Mouse (Mus musculus) yolk sac, embryonic 10.5 days (tissue): ENCODE measurements around the gene Ehd1.

ENCODE experiments used
- DNase-seq: peaks from one replicate; pipeline ENCODE4 v3.0.0-alpha.2; 2017; ENCODE audit warnings: low spot score

Gene Ehd1

DNA sequence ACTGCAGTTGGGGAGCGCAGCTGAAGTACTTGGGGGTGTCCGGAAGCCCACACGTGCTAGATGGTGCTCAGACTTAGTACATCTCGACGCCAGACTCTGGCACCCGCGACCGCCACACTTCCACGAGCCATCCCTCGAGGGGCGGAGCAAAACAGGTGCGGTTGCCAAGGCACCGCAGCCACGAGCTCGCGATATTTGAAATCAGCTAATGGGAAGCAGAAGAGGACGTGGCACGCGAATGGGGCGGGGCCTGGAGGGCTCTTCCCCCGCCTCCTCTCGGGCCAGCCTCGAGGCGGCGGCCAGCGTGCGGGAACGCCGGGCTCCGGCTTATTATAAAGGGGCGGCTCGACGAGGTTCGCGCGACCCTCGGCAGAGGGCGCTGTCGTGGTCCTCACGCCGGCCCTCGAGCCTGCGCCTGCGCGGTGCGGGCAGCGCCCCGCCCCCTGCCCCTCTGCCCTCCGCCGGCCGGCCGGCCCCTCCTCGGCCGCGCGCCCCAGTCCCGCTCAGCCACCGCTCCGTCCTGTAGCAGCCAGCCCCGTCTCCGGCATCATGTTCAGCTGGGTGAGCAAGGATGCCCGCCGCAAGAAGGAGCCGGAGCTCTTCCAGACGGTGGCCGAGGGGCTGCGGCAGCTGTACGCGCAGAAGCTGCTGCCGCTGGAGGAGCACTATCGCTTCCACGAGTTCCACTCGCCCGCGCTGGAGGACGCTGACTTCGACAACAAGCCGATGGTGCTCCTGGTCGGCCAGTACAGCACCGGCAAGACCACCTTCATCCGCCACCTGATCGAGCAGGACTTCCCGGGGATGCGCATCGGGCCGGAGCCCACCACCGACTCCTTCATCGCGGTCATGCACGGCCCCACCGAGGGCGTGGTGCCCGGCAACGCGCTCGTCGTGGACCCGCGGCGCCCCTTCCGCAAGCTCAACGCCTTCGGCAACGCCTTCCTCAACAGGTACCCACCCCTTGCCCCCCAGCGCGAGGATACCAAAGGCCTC is at the start of gene Ehd1:
TSS of gene Ehd1 (plus strand) at position 300 of the 996 bp plus-strand sequence.
- peak; percentile 98 for DNase-seq

DNA sequence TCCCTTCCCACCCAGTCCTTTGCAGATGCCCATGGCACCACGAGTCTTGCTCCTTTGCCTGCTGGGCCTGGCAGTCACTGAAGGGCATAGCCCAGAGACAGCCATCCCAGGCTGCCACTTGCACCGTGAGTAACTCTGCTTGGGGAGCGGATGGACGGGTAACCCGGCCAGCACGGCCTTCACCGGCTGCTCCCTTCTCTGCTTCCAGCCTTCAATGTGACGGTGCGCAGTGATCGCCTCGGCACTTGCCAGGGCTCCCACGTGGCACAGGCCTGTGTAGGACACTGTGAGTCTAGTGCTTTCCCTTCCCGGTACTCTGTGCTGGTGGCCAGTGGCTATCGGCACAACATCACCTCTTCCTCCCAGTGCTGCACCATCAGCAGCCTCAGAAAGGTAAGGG is 49.8 kb upstream of the Ehd1 start:
- no peak for DNase-seq

DNA sequence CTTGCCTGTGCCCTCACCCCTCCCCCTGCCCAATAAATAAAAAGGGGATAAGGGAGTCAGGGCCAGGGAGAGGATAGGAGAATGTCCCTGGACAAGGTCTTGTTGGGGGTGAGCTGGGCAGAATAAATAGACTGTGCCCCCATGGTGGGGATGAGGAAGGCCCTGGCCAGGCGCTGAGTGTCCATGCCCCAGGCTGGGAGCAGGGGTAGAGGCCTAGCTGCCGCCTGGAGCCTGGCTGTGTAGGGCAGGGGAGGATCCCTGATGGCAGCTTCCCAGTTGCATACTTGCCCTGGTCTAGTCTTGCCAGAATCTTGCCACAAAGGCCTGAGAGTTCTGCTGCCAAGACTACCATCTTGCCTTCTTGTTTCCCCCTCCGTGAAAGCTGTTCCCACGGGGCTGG is 48.7 kb upstream of the Ehd1 start:
- no peak for DNase-seq

DNA sequence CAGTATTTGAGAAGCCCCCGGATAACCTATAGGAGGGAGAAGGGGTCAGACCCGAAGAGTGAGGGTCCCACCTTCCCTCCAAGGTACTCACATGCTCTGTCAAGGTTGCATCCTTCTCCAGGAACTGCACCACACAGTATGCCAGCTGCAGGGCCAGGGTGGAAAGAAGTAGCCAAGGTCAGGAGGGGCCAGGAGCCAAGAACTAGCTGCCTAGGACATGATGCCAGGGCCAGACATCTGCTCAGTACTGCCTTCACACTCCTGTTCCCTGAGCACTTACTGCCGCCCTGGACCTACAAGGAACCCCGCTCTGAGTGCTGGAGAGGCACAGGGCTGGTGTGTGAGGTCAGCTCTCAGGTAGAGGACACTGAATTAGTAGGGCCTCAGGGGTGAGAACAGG is 46.1 kb upstream of the Ehd1 start:
- no peak for DNase-seq

DNA sequence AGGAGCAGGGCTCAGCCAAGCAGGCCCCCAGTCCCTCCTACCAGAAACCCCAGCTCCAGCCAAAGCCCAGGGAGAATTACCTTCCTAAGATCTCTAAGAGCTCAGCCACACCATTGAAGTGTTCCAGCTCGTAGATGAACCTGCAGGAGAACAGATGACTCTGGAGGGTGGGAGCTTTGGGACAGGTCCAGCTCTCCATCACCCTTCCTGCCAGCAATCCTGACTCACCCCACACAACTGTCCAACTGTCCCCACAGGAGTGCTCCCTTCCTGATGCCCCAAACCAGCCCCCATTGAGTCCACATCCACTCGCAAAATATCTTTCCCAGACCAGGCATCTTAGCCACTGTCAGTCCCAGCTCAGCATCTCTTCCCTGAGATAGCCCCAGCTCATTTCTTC is 45.5 kb upstream of the Ehd1 start:
- no peak for DNase-seq

DNA sequence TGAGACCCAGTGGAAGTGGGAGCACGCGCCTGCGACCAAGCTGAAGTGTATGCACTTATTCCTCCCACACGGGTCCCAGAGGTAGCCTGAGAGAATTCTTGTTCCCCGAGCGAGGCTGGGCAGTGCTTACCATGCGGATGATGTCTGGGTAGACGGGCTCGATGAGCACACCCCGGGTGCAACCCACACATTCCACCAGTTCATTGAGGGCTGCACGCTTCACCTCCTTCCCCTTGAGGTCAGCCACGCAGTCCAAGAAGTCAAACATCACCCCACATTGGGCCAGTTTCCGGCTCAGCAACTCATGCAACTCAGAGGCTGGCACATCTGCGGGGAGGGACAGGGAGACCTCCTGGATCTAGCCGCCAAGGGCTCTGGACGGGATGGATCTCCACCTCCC is 42.9 kb upstream of the Ehd1 start:
- no peak for DNase-seq

DNA sequence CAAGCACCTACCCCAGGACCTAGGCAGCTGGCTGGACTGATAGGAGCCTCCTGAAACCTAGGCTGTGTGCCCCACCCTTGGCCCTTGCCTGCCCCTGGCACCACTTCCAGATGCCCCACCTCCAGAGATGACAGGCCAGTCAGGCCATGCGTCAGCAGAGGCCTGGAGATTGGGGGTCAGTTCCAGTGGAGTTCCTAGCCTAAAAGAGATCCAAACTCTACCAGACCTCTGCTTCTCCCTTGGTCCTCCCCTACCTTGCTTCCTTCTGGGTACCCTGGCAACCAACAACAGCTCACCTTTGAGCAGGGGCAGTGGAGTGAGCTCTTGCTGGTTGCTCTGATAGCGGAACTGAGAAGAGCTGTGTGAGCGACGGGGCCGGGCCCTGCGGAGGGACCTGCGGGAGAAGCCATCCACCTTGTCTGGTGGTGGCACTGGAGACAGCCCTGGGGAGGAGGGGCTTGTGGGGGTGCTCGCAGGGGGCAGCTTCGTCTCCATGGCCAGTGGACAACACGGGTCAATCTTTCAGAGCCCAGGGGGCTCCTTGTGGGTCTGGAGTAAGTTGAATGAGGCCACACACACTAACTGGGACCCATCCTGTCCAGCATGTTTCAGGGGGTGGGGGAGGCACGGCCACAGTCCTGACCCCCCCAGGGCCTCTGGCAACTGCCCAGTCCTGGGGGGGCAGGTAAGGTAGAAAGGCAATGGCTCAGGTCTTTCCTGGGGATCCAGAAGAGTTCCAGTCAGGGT is 42.0 kb upstream of the Ehd1 start:
- no peak for DNase-seq

DNA sequence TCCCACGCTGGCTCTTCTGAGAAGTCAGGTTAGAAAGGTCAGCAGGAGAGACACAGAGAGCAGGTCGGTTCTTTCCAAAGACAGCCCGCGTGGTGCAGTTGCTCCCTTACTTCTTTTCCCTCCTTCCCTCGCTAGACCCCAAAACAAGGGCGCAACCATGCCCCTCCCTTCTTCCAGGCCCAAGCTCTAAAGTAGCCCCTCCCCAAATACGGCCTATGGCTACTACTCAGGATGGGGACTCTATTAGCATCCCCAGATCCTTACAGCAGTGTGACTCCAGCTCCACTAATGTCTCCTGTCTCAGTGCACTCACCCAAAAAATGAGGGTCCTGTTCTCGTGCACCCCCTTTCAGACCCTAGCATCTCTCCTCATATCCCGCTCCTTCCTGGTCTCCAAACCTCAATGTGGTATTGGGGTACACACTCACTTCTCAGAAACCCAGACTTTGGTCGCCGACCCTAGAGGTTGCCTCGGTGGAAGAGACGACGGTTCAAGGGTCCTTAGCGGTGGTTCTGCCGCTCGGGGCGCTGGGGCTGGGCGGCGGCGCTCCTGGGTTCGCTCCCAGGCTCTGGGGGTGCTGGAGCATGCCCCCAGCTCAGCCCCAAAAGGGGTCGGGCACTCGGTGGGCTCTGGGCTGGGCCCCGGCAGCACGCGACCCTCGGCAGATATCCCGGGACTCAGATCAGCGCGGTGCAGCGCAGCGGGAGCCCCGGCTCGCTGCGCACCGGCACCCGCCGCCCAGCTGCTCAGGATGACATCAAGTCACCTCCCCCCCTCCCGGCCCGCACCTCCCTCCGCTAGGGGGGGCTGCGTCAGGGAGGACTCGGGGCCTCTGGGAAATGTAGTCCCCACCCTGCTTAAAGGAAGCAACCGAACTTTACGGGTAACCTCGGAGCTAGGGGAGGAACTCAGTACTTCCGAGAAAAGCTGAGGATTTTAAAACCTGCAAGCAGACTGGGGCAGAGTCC is 41.2 kb upstream of the Ehd1 start, which contains the start of gene Ppp2r5b:
TSS of gene Ppp2r5b (minus strand) at position 789 of the 969 bp plus-strand sequence.
- peak; percentile 94 for DNase-seq

DNA sequence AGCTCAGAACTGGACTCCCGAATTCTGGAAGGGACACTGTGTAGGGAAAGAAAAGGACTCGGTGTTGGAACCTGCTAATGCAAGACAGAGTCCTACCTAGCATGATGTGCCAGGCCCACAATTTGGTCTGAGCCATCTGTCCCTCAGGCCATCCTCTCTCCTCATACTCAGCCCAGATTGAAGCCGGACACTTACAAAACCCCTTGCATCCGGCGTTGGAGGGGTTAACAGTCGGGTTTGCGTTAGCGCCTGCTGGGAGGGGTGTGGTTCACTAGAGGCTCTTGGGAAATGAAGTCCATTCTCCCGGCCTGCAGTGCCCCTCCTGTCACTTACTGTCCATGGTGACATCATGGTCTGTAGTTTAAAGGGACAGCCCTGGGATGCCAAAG is 40.5 kb upstream of the Ehd1 start:
- DNase-seq: peak; percentile 93

DNA sequence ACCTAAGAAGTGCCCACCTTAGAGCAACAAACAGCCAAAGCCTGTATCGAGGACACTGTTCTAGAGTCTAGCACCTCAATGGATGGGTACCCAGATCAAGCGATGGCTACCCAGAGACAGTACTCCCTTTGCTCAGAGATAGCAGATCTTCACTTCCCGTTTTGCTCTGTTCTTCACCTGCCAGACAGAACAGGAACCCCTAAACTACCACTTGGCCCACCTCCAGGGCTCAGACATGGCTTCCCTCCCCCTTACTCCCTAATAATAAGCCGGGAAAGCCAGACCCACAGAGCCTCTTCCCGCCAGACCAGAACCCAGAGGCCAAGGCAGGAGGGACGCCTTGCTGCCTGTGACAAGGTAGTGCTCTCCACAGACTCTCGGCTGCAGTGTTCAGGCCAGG is 39.7 kb upstream of the Ehd1 start:
- DNase-seq: no peak

DNA sequence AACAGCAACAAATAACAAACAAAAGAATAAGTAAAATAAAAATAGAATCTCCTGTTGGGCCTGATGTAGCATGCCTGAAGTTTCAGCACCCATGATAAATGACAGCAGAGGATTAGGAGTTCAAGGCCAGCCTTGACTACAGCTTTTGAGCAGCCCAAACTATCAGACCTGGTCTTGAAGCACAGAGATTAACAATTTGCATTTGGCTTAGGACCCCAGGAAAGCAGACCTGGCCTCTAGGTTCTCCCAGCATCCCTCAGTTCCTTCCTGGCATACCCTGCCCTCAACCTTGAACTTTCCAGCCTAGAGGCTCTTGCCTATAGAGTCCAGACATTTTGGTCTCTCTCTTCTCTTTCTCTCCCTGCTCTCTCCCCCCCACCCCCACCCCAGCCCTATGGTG is 37.8 kb upstream of the Ehd1 start:
- DNase-seq: no peak

DNA sequence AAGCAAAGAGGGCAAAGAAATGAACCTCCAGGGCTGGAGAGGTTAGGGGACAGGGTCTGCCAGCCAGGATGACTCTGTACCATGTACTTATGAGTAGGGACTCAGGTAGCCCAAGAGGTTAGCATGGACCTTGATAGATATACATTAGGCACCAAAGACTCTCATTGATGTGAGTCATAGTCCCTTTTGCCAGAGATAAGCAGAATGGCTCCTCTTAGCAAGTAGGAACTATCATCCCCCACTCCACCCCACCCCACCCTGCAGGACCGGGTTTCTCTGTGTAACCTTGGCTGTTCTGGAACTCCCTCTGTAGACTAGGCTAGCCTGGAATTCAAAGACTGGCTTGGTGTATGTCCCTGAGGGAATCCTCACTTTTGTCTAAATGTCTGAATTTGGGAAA is 36.4 kb upstream of the Ehd1 start:
- DNase-seq: no peak

DNA sequence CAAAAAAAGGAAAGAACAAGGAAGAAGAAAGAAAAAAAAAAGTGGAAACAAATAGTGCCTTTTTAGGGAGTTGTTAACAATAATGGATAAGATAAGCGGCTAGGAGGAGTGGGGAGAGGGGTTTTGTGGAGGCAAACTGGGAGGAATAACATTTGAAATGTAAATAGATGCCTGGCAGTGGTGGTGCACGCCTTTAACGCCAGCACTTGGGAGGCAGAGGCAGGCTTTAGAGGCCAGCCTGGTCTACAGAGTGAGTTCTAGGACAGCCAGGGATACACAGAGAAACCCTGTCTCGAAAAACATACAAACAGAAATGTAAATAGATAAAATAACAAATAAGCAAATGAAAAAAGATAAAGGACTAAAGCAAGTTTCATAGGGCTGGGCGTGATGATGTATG is 35.8 kb upstream of the Ehd1 start:
- DNase-seq: no peak

DNA sequence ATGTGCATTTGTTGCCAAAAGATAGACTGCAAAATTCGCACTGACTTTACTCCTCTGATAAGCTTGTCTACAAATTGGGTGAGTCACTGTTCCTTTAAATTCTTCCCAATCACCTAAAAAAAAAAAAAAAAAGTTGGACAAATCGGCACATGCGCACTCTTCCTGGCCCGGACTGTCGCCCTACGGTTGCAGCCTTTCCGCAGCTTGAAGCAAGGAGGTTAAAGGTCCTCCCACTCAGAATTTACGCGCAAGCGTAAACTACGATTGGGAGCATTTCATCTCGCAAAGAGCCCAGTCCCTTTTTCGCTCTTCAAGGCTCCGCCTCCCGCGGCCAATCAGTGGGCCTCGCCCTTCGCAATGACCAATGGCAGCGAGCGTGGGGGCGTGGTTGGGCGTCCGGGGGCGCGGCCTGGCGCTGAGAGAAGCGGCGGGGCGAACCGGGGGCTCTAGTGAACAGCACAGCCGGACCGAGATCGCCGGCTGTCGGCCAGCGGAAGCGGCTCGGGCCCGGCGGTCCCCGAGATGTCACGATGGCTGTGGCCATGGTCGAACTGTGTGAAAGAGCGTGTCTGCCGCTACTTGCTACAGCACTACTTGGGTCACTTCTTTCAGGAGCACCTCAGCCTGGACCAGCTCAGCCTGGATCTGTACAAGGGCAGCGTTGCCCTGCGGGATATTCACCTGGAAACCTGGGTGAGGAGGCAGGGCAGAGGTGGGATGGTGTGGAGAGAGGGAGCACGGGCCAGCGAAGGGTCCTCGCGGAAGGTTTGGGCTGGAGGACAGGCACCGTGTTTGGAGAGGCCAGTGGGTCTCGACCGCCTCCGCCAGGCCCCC is 35.0 kb upstream of the Ehd1 start, which contains the start of gene Atg2a:
TSS of gene Atg2a (plus strand) at position 395 of the 834 bp plus-strand sequence.
- DNase-seq: peak; percentile 98

DNA sequence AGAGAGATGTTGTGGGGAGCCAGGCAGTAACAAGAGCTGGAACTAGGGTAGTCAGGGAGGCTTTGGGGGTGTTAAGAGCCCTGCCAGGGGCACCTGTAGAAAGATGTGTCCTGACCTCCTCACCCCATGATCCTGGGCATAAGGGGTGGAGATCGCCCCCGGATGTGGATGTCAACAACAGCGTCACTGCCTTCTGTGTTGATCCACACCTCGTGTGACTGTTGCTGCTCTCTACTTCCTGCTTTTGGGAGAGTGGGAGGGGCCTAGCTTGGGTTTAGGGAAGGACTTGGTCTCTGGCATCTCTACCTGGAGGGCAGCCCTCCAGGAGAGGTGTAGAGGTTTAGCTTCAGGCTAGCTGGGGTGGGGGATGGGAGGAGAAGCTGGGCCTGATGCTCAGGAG is 34.2 kb upstream of the Ehd1 start:
- DNase-seq: peak; percentile 41

DNA sequence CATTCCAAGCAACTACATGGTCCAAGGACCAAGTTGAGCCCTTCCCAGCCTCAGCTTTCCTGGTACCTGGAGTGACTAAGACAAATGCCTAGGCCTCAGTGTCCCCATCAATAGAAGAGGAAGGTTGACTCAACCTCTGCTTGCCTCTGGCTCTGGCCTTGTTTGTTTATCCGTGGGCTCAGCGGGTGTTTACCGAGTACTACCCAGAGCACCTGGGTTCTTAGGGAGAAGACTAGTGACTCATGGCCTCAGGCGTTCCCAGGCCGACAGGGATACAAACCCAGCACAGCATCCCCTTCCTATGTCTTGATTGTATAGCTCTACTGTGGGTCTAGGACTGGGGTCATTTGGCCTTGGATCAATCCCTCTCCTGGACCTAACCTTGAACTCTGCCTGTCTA is 33.3 kb upstream of the Ehd1 start:
- DNase-seq: no peak

DNA sequence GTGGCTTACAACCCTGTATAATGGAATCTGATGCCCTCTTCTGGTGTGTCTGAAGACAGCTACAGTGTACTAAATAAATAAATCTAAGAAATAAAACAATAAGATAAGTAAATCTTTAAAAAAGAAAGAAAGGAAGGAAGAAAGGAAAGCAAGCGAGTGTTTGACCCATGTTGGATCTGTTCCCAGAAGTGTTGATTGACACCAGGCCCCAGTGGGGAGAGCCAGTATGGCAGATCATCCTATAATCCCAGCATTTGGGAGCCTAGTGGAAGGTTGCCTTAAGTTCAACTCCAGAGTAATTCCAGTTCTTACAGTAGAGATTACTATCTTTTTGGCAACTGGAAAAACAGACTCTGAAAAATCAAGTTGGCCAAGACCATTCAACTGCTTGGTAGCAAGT is 30.7 kb upstream of the Ehd1 start:
- DNase-seq: no peak

DNA sequence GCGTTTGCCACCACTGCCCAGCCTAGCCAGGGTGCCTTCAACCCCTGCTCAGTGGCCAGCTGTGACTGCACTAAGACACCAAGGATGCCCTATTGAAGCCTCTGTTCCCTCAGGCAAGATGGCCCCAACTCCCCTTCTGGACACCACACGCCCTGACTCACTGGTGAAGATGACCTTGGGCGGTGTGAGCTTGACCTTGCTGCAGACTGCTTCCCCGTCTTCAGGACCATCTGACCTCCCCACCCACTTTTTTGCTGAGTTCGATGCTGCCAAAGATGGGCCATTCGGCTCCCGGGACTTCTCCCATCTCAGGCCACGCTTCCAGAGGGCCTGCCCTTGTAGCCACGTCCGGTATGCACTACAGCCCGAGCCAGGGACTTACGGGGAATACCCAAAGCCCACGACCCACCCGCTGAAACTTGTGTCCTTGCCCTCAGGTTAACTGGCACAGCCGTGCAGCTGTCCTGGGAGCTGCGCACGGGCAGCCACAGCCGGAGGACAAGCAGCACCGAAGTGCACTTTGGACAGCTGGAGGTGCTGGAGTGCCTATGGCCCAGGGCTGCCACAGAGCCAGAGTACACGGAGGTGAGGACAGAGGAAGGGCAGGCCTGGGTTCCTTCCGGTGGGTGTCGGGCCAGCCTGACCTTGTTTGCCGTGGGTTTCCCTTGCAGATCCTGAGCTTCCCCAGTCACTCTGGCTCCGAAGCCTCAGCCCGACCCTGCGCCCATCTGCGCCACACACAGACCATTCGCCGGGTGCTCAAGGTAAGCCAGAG is 28.8 kb upstream of the Ehd1 start:
- DNase-seq: no peak

DNA sequence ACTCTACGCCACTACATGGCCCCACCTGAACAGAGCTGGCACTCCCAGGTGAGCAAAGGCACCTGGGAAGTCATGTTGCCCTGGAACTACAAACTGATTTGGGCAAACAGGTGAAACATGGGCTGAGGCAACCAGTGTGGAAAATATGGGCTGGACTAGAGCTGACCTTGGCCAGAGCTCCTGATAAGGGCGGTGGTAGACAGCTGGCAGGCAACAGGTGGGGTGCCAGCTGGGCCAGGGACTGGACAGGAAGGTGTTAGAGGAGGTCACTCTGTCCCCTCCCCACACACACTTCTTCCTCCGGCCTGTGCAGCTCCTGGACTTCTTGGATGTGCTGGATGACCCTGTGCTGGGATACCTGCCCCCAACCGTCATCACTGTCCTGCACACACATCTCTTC is 23.5 kb upstream of the Ehd1 start:
- DNase-seq: no peak

DNA sequence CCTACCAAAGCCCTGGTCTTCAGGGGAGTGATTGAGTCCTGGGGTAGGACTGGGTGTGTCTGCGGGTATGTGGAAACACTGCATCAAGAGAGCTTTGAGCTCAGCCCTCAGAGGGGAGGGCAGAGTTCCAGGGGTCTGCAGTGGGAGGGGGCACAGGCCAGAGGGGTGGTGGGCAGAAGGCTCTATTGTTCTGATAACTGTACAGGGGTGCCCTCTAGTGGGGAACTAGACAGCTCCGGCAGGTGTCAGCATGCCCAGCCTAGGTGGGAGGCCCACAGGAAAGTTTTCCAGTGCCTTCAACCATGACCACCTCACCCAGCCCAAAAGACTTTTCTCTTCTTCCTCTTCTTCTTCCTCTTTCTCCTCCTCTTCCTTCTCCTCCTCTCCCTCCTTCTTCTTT is 16.1 kb upstream of the Ehd1 start:
- no peak for DNase-seq
